Mouse (Mus musculus) c-Kit-positive CD71-positive TER-119-positive erythroid progenitor cells, embryonic 14.5 days (primary cell): Measurements from ENCODE around the gene Slc35b4.

Experiments used
- DNase-seq: peaks from one replicate; pipeline ENCODE4 v3.0.0-alpha.2; 2013; ENCODE audit warnings: low spot score

Slc35b4 gene

GRCm38 (mm10) chr6:34170844-34171494 lies 5.9 kb downstream of the Slc35b4 start:
- DNase-seq, result no peak

DNA sequence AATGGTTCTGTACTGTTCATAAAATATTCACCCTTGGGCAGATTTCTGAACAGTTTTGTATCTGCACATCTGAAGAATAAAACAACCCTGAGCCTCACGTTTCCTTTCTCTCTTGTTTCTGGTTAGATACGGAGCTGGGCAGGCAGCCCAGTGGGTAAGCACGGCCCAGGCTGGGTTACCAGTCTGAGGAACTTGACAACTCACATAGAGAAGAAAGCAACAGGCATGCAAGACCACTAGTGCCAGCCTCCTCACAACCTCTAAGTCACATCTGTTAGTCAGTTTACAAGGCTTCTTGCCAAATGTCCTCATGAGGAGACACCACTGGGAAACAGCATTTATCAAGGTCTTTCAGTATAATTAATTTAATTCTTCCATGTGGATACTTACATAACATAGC lies 8.1 kb downstream of the Slc35b4 start:
- no peak for DNase-seq

DNA sequence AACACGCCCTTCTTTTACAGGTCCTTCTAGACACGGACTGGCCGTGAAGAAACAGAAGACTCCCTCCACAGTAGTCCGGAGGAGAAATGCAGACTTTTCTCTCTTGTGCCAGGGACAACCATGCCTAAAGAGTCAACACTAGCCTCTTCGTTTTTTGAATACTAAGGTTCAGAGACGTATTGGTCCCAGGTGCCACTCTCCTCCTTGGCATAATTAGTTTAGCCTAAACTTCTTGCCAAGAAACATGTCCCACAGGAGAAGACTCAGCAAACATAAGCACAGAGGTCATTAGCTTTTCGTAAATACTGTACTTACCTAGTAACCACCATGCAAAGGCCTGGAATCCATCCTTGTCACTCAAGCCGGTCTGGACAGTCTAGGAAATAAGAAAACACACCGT lies 13.9 kb downstream of the Slc35b4 start:
- DNase-seq, result no peak

GRCm38 (mm10) chr6:34162607-34163006 lies 14.3 kb downstream of the Slc35b4 start:
- DNase-seq, result no peak

- DNase-seq, result no peak
These were observed 15.4 kb downstream of the Slc35b4 start for GRCm38 (mm10) chr6:34161511-34161910.

- no peak for DNase-seq
These were observed 16.0 kb downstream of the Slc35b4 start for GRCm38 (mm10) chr6:34160816-34161310.

GRCm38 (mm10) chr6:34159998-34160815 lies 16.7 kb downstream of the Slc35b4 start:
- DNase-seq, result no peak

GRCm38 (mm10) chr6:34156841-34157748 lies 19.8 kb downstream of the Slc35b4 start:
- DNase-seq, result peak; percentile 81

- peak; percentile 48 for DNase-seq
These were observed 20.9 kb downstream of the Slc35b4 start for GRCm38 (mm10) chr6:34156057-34156456.

GRCm38 (mm10) chr6:34155137-34155804 lies 21.6 kb downstream of the Slc35b4 start:
- peak; percentile 52 for DNase-seq

DNA sequence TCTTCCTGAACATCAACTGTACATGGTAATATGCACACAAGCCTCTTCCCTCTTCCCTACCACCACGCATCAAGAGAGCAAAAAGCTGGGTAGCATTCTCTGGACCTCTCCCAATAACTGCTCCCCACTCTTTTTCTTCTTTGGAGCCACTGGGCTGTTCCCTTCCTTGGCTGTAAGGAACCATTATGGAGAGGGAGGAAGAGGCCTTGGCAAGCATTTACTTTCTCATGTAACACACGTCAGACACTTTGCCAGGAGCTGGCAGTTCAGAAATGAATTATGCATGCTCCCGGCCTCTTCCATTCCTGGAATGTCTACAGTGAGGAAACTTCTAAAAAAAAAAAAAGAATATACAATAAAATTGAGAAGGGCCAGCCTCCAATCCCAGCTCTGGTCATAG lies 22.7 kb downstream of the Slc35b4 start:
- no peak for DNase-seq

DNA sequence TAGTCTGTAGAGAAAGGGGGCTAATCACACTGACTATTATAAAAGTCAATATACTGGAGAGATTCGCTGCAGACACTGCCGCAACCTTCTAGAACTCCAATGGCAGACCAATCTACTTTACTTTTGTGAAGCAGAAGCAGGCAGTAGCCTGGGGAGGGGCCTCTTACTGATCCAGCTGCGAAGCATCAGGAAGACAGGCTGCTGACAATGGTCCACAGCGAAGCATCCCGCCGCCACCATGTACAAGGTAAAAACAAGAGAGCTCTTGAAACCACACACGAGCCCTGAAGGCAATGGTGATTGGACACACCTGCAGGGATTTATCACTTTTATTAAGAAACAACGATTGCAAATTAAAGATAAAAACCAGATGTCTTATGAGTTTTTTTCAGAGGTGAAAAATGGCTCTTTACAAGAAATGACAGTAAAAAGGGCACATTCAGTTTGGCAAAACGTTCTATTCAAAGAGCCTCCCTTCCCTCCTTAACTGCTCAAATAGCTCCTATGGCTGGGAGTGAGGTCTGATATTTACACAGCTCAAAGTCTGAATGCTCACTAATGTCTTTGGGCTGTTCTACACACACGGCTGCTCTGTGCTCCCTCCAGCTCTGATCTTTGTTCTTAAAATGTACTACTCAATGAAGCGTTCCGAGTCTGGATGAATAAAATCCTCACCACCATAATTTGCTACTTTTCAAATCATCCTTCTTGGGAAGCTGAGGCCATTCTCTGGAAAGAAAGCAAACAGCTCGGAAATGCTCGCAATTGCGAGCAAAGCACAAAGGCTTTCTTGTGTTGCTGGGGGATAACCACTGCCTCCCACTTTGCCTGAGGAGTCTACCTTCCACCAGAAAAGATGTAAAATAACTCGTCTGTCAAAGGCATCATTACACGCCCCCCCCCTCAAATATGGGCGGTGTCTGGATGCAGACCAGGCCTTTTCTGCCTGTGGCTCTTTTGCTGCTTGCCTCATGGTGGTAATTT lies 23.6 kb downstream of the Slc35b4 start:
- DNase-seq, result no peak

- no peak for DNase-seq
These were observed 27.1 kb downstream of the Slc35b4 start for GRCm38 (mm10) chr6:34149821-34150220.

- no peak for DNase-seq
These were observed 27.8 kb downstream of the Slc35b4 start for GRCm38 (mm10) chr6:34149066-34149465.

GRCm38 (mm10) chr6:34148639-34149038 lies 28.3 kb downstream of the Slc35b4 start:
- DNase-seq, result no peak

DNA sequence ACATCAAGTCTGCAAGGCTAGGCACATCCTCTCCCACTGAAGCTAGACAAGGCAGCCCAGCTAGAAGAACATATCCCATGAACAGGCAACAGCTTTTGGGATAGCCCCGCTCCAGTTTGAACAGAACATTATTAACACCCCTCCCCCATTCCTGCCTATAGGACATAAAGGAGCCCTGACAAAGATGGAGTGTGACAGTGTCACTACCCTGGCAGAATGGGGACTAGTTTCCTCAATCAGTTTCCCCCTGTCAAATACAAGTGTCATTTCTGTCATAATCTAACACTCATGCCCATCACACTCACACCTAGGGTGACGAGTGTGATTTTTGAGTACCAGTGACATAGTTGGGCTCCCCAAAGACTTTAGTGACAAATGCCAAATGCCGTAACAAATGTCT lies 28.9 kb downstream of the Slc35b4 start:
- no peak for DNase-seq

GRCm38 (mm10) chr6:34146042-34146441 lies 30.9 kb downstream of the Slc35b4 start:
- no peak for DNase-seq

- no peak for DNase-seq
These were observed 34.0 kb downstream of the Slc35b4 start for GRCm38 (mm10) chr6:34142931-34143330.

DNA sequence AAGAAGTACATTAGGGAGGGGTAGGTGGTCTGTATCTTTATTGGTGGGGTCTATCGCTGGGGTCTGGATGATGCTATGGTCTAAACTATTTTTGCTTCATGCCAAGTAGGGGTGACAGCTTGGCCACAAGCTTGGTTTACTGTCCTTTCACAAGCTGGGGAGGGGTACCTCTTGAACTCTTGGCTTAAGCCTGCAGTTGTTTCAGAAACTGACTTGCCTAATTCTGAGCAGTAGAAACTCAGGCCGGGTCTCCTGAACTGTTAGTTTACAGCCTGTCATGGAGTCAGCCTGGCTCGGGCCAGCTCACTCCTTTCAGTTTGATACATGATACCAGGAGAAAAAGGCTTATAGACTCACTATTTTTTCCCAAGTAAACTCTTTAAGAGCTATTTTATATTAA lies 38.5 kb downstream of the Slc35b4 start:
- no peak for DNase-seq

GRCm38 (mm10) chr6:34132391-34132790 lies 44.5 kb downstream of the Slc35b4 start:
- DNase-seq, result no peak

- no peak for DNase-seq
These were observed 47.6 kb downstream of the Slc35b4 start for GRCm38 (mm10) chr6:34129261-34129660.
